Comparison of ENCODE assay signal across 7 mouse cellular contexts in the genomic region with DNA sequence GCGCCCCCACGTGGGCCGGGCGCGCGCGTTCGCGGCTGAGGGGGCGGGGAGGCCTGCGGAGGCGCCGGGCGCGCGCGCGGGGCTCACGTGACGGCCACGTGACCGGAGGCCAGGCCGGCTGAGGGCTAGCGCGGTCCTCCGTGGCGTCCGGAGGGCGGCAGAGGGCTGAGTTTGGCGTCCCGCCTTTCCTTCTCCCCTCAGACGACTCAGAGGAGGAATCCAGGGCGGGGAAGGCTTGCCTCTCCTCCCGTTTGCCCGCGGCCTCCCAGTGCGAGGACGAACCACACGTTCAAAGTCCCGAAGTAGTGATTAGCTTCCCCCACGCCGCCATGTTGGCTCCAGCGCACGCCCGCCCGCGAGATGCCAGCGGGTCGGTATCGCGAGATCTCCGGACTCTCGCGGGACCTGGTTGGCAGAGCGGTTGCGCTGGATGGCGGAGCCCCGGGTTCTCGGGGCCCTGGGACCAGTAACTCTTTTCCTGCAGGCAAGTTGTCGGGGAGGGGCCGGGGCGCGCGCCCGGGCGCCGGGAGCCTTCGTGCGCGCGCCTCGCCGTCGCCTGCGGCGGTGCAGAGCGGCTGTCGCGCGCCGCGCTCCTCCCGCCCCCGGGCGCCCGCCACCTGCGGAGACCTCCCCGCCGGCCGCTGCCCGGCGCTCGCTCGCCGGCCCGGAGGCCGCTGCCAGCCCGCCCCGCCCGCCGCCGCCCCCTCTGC. TPM values are rescaled to one million over a fixed set of nuclear protein-coding genes. Genes with fewer than 3 reads are reported as not detected.
DNase-seq lines count a peak whose midpoint lies in the region; ATAC-seq lines count a peak whose summit lies in the region.

No protein-coding gene starts in this region.

- H3K9me3 ChIP-seq in limb, embryonic 10.5 days (replicated peaks), result no peaks in the 10 kb centered on the region
- H3K9me3 ChIP-seq in midbrain, embryonic 13.5 days, result no peaks in the 10 kb centered on the region

- peak; percentile 80 for ATAC-seq in granulocyte monocyte progenitor cell, adult 5-6 weeks (replicated peaks; ENCODE audit: poor library complexity, severe bottlenecking)
- ATAC-seq in midbrain, embryonic 13.5 days, result peak; percentile 91

- H3K27ac ChIP-seq in limb, embryonic 10.5 days, result peak overlapping the region; percentile 99
- peak overlapping the region; percentile 99 for H3K27ac ChIP-seq in midbrain, embryonic 13.5 days

- H3K4me3 ChIP-seq in limb, embryonic 10.5 days, result peak overlapping the region; percentile 81
- peak overlapping the region; percentile 81 for H3K4me3 ChIP-seq in midbrain, embryonic 13.5 days (replicated peaks)

- peak overlapping the region; percentile 83 for H3K4me2 ChIP-seq in midbrain, embryonic 13.5 days (replicated peaks)

- no peaks in the 10 kb centered on the region for H3K27me3 ChIP-seq in limb, embryonic 10.5 days (ENCODE audit: low read depth, poor library complexity, severe bottlenecking)
- no peaks in the 10 kb centered on the region for H3K27me3 ChIP-seq in midbrain, embryonic 13.5 days

- peaks cover 25% of the 10 kb centered on the region for H3K4me1 ChIP-seq in limb, embryonic 10.5 days
- H3K4me1 ChIP-seq in midbrain, embryonic 13.5 days (replicated peaks), result peaks cover 30% of the 10 kb centered on the region

- peak; percentile 94 for DNase-seq in adrenal gland, adult 8-10 months
- DNase-seq in embryo, embryonic 9.5 days (ENCODE audit: extremely low spot score), result peak; percentile 97
- peak; percentile 95 for DNase-seq in kidney, adult 11 months
- DNase-seq in limb, embryonic 10.5 days (ENCODE audit: low spot score), result peak; percentile 97
- peak; percentile 98 for DNase-seq in spleen, adult 12 weeks (ENCODE audit: low spot score)

- peaks cover 40% of the 10 kb centered on the region for H3K36me3 ChIP-seq in limb, embryonic 10.5 days
- peaks cover 10% of the 10 kb centered on the region for H3K36me3 ChIP-seq in midbrain, embryonic 13.5 days

- WGBS in limb, embryonic 10.5 days, result 3% methylated on average over 97 of the region's 102 CpGs
- under 1% methylated on average over 54 of the region's 102 CpGs for WGBS in midbrain, embryonic 13.5 days

- H3K9ac ChIP-seq in midbrain, embryonic 13.5 days (replicated peaks), result peak overlapping the region; percentile 88

RNA-seq across cellular contexts. Expression of gene Zzz3, which starts 1.2 kb away (rescaled TPM):
- 10 to 100 TPM; 31.3 to 52.7 (median 48.1) TPM for total RNA-seq in adrenal gland, adult 8-10 months (2022)
- 40.1 and 47.2 TPM in 2 replicates for total RNA-seq in granulocyte monocyte progenitor cell, adult 5-6 weeks (2014; fragmentation: Nextera tagmentation)
- 57.0 and 58.4 TPM in 2 replicates for total RNA-seq in granulocyte monocyte progenitor cell, adult 5-6 weeks (2017)
- polyA plus RNA-seq in limb, embryonic 10.5 days (2016; fragmentation: Nextera tagmentation; extraction: Ambion mirVana), result 57.8 and 60.1 TPM in 2 replicates
- 36.3 and 40.4 TPM in 2 replicates for polyA plus RNA-seq in midbrain, embryonic 13.5 days (2015; fragmentation: Nextera tagmentation; extraction: Ambion mirVana)

RNA-seq across cellular contexts. Expression of gene Usp33, which starts 50.2 kb away (rescaled TPM):
- total RNA-seq in adrenal gland, adult 8-10 months (2022), result 100 to 1,000 TPM in 3 of 4 experiments, 10 to 100 TPM in 1; 93.9 to 139 (median 129) TPM
- 24.7 and 25.8 TPM in 2 replicates for total RNA-seq in granulocyte monocyte progenitor cell, adult 5-6 weeks (2014; fragmentation: Nextera tagmentation)
- total RNA-seq in granulocyte monocyte progenitor cell, adult 5-6 weeks (2017), result 48.4 and 49.6 TPM in 2 replicates
- 46.4 and 52.0 TPM in 2 replicates for polyA plus RNA-seq in limb, embryonic 10.5 days (2016; fragmentation: Nextera tagmentation; extraction: Ambion mirVana)
- polyA plus RNA-seq in midbrain, embryonic 13.5 days (2015; fragmentation: Nextera tagmentation; extraction: Ambion mirVana), result 79.1 and 85.8 TPM in 2 replicates

RNA-seq across cellular contexts. Expression of gene Miga1, which starts 56.2 kb away (rescaled TPM):
- total RNA-seq in adrenal gland, adult 8-10 months (2022), result 10 to 100 TPM in 3 of 4 experiments, 1 to 10 TPM in 1; 9.9 to 29.6 (median 16.8) TPM
- total RNA-seq in granulocyte monocyte progenitor cell, adult 5-6 weeks (2014; fragmentation: Nextera tagmentation), result 23.8 and 33.7 TPM in 2 replicates
- 16.6 and 21.3 TPM in 2 replicates for total RNA-seq in granulocyte monocyte progenitor cell, adult 5-6 weeks (2017)
- polyA plus RNA-seq in limb, embryonic 10.5 days (2016; fragmentation: Nextera tagmentation; extraction: Ambion mirVana), result 16.8 and 21.5 TPM in 2 replicates
- polyA plus RNA-seq in midbrain, embryonic 13.5 days (2015; fragmentation: Nextera tagmentation; extraction: Ambion mirVana), result 18.1 TPM in 2 replicates

Comparison
In these comparisons a context has a peak if more than half of its experiments do, and no peak if none do; other contexts are left out.
1. Peak in every context shown above with its lines: DNase-seq, ATAC-seq, H3K4me3 ChIP-seq and H3K27ac ChIP-seq.